Mouse (Mus musculus): ENCODE results near the gene Mastl. TPM values are rescaled to one million over a fixed set of nuclear protein-coding genes. Genes with fewer than 3 reads are reported as not detected.

The Mastl gene
- polyA plus RNA-seq (2012; rRNA removed; ENCODE audit: low replicate concordance), result 0.07 TPM in 1 of 2 replicates, not detected in the other

DNA sequence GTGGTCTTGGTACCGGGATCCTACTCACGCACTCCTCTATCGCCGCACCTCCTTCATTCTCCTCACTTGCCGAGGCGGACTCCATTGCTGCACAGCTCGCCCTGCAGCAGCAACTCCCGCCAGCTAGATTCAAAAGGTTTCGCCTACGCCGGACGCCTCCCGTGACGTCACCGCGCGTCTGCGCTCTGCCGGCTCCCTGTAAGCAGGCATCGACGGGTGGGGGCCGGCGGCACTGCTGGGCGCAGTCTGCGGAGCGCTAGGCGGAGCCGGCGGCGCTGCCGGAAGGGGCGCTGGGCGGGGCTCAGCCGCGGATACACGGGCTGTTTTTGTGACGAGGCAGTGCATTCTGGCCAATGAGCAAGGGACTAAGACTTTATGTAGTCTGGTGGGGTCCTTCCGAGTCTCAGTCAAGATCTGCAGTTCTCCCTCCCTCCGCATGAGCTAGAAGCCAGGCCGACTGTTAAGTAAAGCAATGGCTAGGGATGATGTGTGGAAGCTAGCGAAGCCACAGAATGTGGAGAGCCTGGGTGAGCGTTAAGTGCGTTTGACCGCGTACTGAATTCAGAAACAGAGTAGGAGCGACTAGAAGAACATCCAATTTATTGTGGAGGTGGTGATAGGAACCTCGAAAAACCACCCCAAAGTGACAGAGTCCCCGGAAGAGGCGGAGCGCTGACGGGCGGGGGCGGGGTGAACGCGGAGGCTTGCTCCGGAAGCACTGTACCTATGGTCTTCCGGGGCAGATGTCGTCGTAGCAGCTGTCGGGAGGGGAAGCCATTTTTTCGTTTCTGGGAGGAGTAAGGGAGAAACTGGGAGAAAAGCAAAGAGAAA lies at the start of gene Mastl, which contains the start of gene Yme1l1:
Mastl (minus strand) TSS at position 248 of the 831 bp plus-strand sequence.
Yme1l1 (plus strand) TSS at position 593 of the 831 bp plus-strand sequence.

DNA sequence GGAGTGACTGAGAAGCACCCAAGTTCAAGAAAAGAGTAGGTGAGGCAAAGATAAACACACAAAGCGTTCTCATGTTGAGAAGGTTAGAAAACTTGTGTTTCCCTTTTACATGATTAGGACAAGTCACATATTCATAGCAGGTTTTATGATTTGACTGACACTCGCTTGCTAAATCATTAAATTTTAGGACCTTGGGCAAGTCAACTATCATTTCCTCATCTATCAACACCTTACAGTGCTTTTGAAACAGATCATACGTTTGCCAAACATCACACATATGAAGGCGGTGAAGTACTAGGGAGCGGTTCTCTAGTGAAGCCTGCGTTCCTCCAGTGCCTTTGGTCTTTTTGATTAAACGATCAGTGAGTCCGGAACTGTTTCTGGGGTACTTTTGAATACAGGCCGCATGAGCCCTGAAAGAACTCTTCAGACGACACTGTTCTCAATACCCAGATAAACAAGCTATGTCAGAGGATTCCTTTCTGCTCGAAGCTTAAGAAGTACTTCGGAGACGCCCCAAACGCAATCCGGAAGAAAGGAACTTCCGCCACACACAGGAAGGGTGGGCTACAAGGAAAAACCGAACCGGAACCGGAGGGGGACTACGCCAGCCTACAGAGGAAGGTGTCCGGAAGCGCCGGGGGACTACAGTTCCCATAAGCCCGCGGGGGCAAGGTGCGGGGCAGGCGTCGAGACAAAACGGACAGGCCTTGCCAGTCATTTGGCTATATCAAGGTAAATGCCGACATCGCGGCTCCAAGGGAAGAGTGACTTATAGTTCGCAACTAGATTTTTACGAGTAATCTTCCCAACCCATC lies 88.1 kb downstream of the Mastl start, which contains the start of gene Acbd5:
Acbd5 (plus strand) TSS at position 616 of the 818 bp plus-strand sequence.

Other genes starting within 250 kb of the Mastl start
- gene Abi1, start 115.8 kb downstream of the Mastl start, polyA plus RNA-seq (2012; rRNA removed; ENCODE audit: low replicate concordance), result 51.2 and 68.5 TPM in 2 replicates
- gene Acbd5, start 87.9 kb downstream of the Mastl start, polyA plus RNA-seq (2012; rRNA removed; ENCODE audit: low replicate concordance), result 4.1 and 5.8 TPM in 2 replicates
- 0.25 and 0.37 TPM in 2 replicates for gene Yme1l1, start 345 bp upstream of the Mastl start, polyA plus RNA-seq (2012; rRNA removed; ENCODE audit: low replicate concordance)
- not detected in 2 replicates for gene 4931423N10Rik, start 51.5 kb upstream of the Mastl start, polyA plus RNA-seq (2012; rRNA removed; ENCODE audit: low replicate concordance)
- not detected in 2 replicates for gene Nxph2, start 165.2 kb upstream of the Mastl start, polyA plus RNA-seq (2012; rRNA removed; ENCODE audit: low replicate concordance)

Measured in duodenum, adult 2 months (tissue).